Mouse (Mus musculus): ENCODE data around the gene Sh2b1. TPM values are rescaled to one million over a fixed set of nuclear protein-coding genes. Genes with fewer than 3 reads are reported as not detected.
A peak's percentile ranks its signal among the peaks of the same experiment; 100 is the strongest.

The Sh2b1 gene
- polyA plus RNA-seq, 1 experiment from 2014 or later, result 54.1 TPM

DNA sequence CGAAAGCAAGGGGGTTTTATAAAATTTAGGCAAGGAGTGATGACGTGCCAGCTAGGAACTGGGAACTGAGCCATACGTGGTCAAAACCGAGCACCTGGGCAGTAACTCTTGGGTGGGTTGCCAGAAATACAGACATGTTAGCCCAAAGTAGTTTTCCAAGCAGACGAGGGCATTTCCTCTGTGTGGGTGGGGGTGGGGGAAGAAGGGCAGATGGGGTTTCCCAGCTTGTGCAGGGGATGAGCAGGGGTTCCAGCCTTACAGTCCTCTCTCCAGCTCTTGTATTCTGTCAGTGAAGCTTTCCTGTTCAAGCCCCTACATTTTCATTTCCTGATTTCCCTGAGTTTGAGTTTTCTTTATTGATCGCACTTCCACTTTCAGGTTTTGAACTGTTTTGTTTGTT lies 51.1 kb downstream of the Sh2b1 start:
- no peaks in the 10 kb centered on the region for H3K9me3 ChIP-seq (replicated peaks)
- H3K27ac ChIP-seq (replicated peaks), result no peak overlapping the region
- H3K4me3 ChIP-seq, result no peak overlapping the region
- H3K27me3 ChIP-seq (ENCODE audit: low read depth, poor library complexity, severe bottlenecking), result no peaks in the 10 kb centered on the region; the same call in 1 of the 2 replicates
- DNase-seq (ENCODE audit: low spot score), result no peak
- H3K4me1 ChIP-seq, result peaks cover 17% of the 10 kb centered on the region
- 84% methylated on average over 6 of the region's 6 CpGs for WGBS
- no peaks in the 10 kb centered on the region for H3K36me3 ChIP-seq

- H3K36me3 ChIP-seq, result no peaks in the 10 kb centered on the region
- H3K9me3 ChIP-seq (replicated peaks), result no peaks in the 10 kb centered on the region
- WGBS, result 88% methylated on average over 5 of the region's 5 CpGs
- H3K4me3 ChIP-seq, result no peak overlapping the region
- peaks cover 12% of the 10 kb centered on the region for H3K4me1 ChIP-seq
- DNase-seq (ENCODE audit: low spot score), result no peak
- peaks cover 10% of the 10 kb centered on the region; the same call in 1 of the 2 replicates for H3K27me3 ChIP-seq (ENCODE audit: low read depth, poor library complexity, severe bottlenecking)
- no peak overlapping the region for H3K27ac ChIP-seq (replicated peaks)
These were observed 53.5 kb downstream of the Sh2b1 start for GRCm38 (mm10) chr7:126421756-126422155.

DNA sequence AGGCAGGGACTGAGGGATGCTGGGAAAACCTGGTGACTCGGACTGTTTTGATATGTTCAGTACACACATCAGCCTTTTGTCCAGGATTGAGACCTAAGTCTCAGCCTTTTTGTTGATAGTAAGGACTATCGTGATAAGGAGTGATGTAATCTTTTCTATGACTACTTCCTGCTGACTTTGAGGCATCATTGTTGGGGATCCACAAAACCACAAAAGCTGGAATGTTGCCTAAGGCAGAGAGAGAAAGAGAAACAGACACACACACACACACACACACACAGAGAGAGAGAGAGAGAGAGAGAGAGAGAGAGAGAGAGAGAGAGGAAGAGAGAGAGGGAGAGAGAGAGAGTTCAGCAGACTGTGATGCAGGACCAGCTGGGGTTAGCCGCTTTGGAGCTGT lies 56.7 kb downstream of the Sh2b1 start:
- H3K36me3 ChIP-seq, result no peaks in the 10 kb centered on the region
- H3K4me3 ChIP-seq, result no peak overlapping the region
- no peak overlapping the region for H3K27ac ChIP-seq (replicated peaks)
- peaks cover 33% of the 10 kb centered on the region for H3K27me3 ChIP-seq (ENCODE audit: low read depth, poor library complexity, severe bottlenecking)
- 75% methylated on average over 3 of the region's 3 CpGs for WGBS
- no peaks in the 10 kb centered on the region for H3K9me3 ChIP-seq (replicated peaks)
- peaks cover 19% of the 10 kb centered on the region for H3K4me1 ChIP-seq
- DNase-seq (ENCODE audit: low spot score), result no peak

- H3K27me3 ChIP-seq (ENCODE audit: low read depth, poor library complexity, severe bottlenecking), result peaks cover 42% of the 10 kb centered on the region
- peak overlapping the region; percentile 67 for H3K27ac ChIP-seq (replicated peaks)
- H3K4me1 ChIP-seq, result peaks cover 19% of the 10 kb centered on the region
- H3K9me3 ChIP-seq (replicated peaks), result no peaks in the 10 kb centered on the region
- WGBS, result 82% methylated on average over 4 of the region's 4 CpGs
- H3K36me3 ChIP-seq, result no peaks in the 10 kb centered on the region
- H3K4me3 ChIP-seq, result no peak overlapping the region; the same call in 1 of the 2 replicates
- DNase-seq (ENCODE audit: low spot score), result no peak
These were observed 57.6 kb downstream of the Sh2b1 start for GRCm38 (mm10) chr7:126417606-126418005.

DNA sequence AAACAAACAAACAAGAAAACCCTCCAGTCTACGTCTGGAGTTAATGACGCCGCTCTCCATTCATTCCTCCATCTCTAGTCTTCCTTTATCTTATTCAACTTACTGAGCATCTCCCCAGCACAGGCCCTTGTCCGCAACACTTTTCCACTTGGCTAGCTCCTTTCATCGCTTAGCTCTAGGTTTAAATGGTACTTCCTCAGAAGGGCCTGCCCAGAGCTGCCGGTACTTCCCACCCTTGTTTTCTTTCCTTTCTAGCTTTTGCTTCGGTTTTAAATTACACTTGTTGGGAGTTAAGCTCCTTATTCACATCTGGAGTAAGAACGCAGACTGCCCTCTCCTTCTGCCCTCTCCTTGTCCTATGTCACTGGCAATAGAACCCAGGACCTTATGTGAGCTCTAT lies 58.2 kb downstream of the Sh2b1 start:
- peaks cover 19% of the 10 kb centered on the region for H3K4me1 ChIP-seq
- no peaks in the 10 kb centered on the region for H3K9me3 ChIP-seq (replicated peaks)
- H3K4me3 ChIP-seq, result no peak overlapping the region
- H3K36me3 ChIP-seq, result no peaks in the 10 kb centered on the region
- DNase-seq (ENCODE audit: low spot score), result peak; percentile 39
- 11% methylated on average over 8 of the region's 8 CpGs for WGBS
- peak overlapping the region; percentile 67 for H3K27ac ChIP-seq (replicated peaks)
- H3K27me3 ChIP-seq (ENCODE audit: low read depth, poor library complexity, severe bottlenecking), result peaks cover 42% of the 10 kb centered on the region

Other genes starting within 250 kb of the Sh2b1 start
- 91.5 and 129 TPM in 2 replicates for gene Sbk1, start 202.8 kb downstream of the Sh2b1 start, polyA plus RNA-seq (2016; fragmentation: Nextera tagmentation; extraction: Ambion mirVana)
- 1.6 and 2.6 TPM in 2 replicates for gene Lat, start 105.9 kb downstream of the Sh2b1 start, polyA plus RNA-seq (2016; fragmentation: Nextera tagmentation; extraction: Ambion mirVana)
- 67.6 and 68.9 TPM in 2 replicates for gene Spns1, start 98.0 kb downstream of the Sh2b1 start, polyA plus RNA-seq (2016; fragmentation: Nextera tagmentation; extraction: Ambion mirVana)
- gene Nfatc2ip, start 78.7 kb downstream of the Sh2b1 start, polyA plus RNA-seq (2016; fragmentation: Nextera tagmentation; extraction: Ambion mirVana), result 2.6 and 2.8 TPM in 2 replicates
- gene Cd19, start 60.5 kb downstream of the Sh2b1 start, polyA plus RNA-seq (2016; fragmentation: Nextera tagmentation; extraction: Ambion mirVana), result 0.07 and 0.16 TPM in 2 replicates
- 26.6 and 27.0 TPM in 2 replicates for gene Rabep2, start 46.7 kb downstream of the Sh2b1 start, polyA plus RNA-seq (2016; fragmentation: Nextera tagmentation; extraction: Ambion mirVana)
- gene Atp2a1, start 12.3 kb downstream of the Sh2b1 start, polyA plus RNA-seq (2016; fragmentation: Nextera tagmentation; extraction: Ambion mirVana), result 0.16 and 0.28 TPM in 2 replicates
- gene Tufm, start 11.9 kb upstream of the Sh2b1 start, polyA plus RNA-seq (2016; fragmentation: Nextera tagmentation; extraction: Ambion mirVana), result 161 and 178 TPM in 2 replicates
- 44.8 and 50.2 TPM in 2 replicates for gene Atxn2l, start 28.0 kb upstream of the Sh2b1 start, polyA plus RNA-seq (2016; fragmentation: Nextera tagmentation; extraction: Ambion mirVana)
- gene Eif3c, start 91.0 kb upstream of the Sh2b1 start, polyA plus RNA-seq (2016; fragmentation: Nextera tagmentation; extraction: Ambion mirVana), result 206 and 215 TPM in 2 replicates
- 0.41 and 0.58 TPM in 2 replicates for gene Apobr, start 109.5 kb upstream of the Sh2b1 start, polyA plus RNA-seq (2016; fragmentation: Nextera tagmentation; extraction: Ambion mirVana)
- gene Cln3, start 110.4 kb upstream of the Sh2b1 start, polyA plus RNA-seq (2016; fragmentation: Nextera tagmentation; extraction: Ambion mirVana), result 23.8 and 32.3 TPM in 2 replicates
- gene Il27, start 119.5 kb upstream of the Sh2b1 start, polyA plus RNA-seq (2016; fragmentation: Nextera tagmentation; extraction: Ambion mirVana), result not detected in 2 replicates
- gene Nupr1, start 155.4 kb upstream of the Sh2b1 start, polyA plus RNA-seq (2016; fragmentation: Nextera tagmentation; extraction: Ambion mirVana), result 1.6 and 3.1 TPM in 2 replicates
- 61.9 and 63.5 TPM in 2 replicates for gene Sgf29, start 173.9 kb upstream of the Sh2b1 start, polyA plus RNA-seq (2016; fragmentation: Nextera tagmentation; extraction: Ambion mirVana)
- gene Sult1a1, start 201.0 kb upstream of the Sh2b1 start, polyA plus RNA-seq (2016; fragmentation: Nextera tagmentation; extraction: Ambion mirVana), result 0.29 TPM in 1 of 2 replicates, not detected in the other
- 186 and 216 TPM in 2 replicates for gene Bola2, start 220.0 kb upstream of the Sh2b1 start, polyA plus RNA-seq (2016; fragmentation: Nextera tagmentation; extraction: Ambion mirVana)
- 14.1 and 15.5 TPM in 2 replicates for gene Slx1b, start 220.4 kb upstream of the Sh2b1 start, polyA plus RNA-seq (2016; fragmentation: Nextera tagmentation; extraction: Ambion mirVana)
- 42.7 and 50.1 TPM in 2 replicates for gene Coro1a, start 232.4 kb upstream of the Sh2b1 start, polyA plus RNA-seq (2016; fragmentation: Nextera tagmentation; extraction: Ambion mirVana)